Mouse (Mus musculus) liver, embryonic 14.5 days (tissue): ENCODE measurements around the gene Hoxd3.

Experiments used
- CTCF ChIP-seq: IDR thresholded peaks from 2 replicates; pipeline ENCODE4 v1.5.1; 2016; ENCODE audit warnings: antibody characterized with exemption, low read depth, control low read depth
- EP300 ChIP-seq: IDR thresholded peaks from 2 replicates; pipeline ENCODE4 v1.6.1; 2016; ENCODE audit warnings: antibody characterized with exemption, low read depth

- TF ChIP-seq CTCF, result no peak
- no peak for TF ChIP-seq EP300
Measured at GRCm38 (mm10) chr2:74667842-74668357, 43.8 kb upstream of the Hoxd3 start, which contains the start of gene Hoxd13.
